Mouse (Mus musculus): ENCODE data around the gene Sptbn1. TPM values are rescaled to one million over a fixed set of nuclear protein-coding genes. Genes with fewer than 3 reads are reported as not detected.

The Sptbn1 gene
- polyA plus RNA-seq, 1 experiment from 2014 or later, result 75.6 TPM

DNA sequence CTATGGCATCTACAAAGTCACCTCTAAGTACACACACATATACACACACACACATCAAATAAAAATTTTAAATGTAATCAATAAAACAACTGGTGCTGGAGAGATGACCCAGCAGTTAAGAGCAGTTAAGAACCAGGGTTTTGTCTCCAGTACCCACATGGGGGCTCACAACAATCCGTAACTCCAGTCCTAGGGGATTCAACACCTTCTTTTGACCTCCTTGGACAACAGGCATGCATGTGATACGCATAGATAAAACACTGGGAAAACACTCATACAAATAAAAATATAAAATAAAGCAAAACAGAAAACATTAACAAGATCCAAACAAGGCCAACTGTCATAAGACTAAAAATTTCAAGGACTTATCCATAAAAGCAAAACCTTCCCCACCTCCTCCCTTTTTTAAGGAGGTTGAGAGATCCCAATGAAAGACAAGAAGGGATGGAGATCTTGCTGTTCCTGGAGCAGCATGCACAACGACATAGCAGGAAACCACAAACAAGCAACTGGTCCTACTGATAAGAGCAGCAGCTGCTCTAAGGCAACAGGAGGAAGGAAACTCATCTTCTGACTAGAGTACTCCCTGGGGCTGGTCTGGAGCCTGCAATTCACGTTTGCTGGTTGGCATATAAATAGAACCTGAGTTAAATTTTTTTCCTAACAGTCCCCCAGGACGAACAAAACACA, 102.0 kb downstream of the Sptbn1 start:
- 45% methylated on average over 5 of the region's 5 CpGs for WGBS
- H3K4me3 ChIP-seq (replicated peaks), result no peak overlapping the region
- 0 out of 2 replicates have a peak overlapping the region, but pooled peaks have one; percentile 13 for H3K27ac ChIP-seq
- no peaks in the 10 kb centered on the region for H3K27me3 ChIP-seq
- peaks cover 12% of the 10 kb centered on the region for H3K4me1 ChIP-seq (replicated peaks)
- ATAC-seq (ENCODE audit: insufficient number of reproducible peaks, insufficient read depth, low FRiP score, low TSS enrichment, low read depth), result no peak
- H3K9ac ChIP-seq (replicated peaks), result no peak overlapping the region
- H3K4me2 ChIP-seq, result no peak overlapping the region
- H3K9me3 ChIP-seq, result no peaks in the 10 kb centered on the region
- H3K36me3 ChIP-seq, result no peaks in the 10 kb centered on the region

DNA sequence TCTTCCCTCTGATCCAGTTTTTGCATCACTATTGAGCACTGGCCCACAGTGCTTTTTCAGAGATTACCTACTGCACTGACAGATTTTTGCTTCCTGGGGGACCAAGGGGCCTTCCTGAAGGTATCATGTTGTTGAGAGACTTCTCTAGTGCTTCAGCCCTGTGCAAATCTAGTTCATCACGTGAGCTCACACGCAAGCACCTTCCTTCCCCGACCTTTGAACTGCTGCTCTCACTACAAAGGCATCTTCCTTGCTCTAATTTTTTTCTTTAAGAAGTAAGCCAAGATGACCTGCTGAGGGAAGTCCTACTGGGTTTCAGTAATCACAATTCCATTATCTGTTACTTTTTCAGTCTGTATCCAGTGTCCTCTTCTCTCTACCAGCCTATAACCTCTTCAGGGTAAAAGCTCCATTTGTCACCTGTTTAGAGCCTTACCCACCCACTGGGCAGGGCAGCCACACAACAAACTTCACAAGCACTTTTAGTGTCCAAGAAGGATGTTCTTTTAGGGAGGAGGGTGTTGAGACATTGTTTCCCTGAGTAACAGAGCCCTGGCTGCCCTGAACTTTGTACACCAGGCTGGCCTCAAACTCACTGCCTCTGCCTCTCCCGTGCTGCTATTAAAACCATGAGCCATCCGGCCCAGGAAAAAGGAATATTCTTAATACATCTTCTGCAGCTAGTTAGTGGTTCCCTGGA, 103.3 kb downstream of the Sptbn1 start:
- no peaks in the 10 kb centered on the region for H3K9me3 ChIP-seq
- no peaks in the 10 kb centered on the region for H3K27me3 ChIP-seq
- H3K27ac ChIP-seq, result no peak overlapping the region
- no peaks in the 10 kb centered on the region for H3K36me3 ChIP-seq
- H3K4me3 ChIP-seq (replicated peaks), result no peak overlapping the region
- 68% methylated on average over 5 of the region's 5 CpGs for WGBS
- H3K4me1 ChIP-seq (replicated peaks), result peaks cover 12% of the 10 kb centered on the region
- no peak overlapping the region for H3K9ac ChIP-seq (replicated peaks)
- ATAC-seq (ENCODE audit: insufficient number of reproducible peaks, insufficient read depth, low FRiP score, low TSS enrichment, low read depth), result no peak
- no peak overlapping the region for H3K4me2 ChIP-seq

DNA sequence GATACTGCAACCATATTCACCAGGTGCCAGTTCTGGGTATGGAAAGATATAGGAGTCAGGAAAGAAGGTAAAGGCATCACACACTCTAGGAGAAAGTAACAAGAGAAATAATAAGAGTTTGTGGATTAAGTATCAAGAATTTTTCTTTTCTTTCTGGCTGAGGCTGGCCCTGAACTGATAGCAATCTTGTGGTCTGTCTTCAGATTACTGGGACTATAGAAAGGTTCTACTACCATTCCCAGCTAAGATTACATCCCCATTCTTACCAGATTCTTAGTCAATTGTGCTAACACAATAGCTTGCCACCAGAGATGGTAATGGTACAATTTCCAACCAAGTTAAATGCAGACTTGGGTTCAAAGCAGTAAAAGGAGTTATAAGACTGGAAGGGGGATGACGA, 104.1 kb downstream of the Sptbn1 start:
- Histone ChIP-seq H3K9me3 (no peaks in the 10 kb centered on the region), H3K27me3 (no peaks in the 10 kb centered on the region), H3K36me3 (no peaks in the 10 kb centered on the region), H3K9ac (replicated peaks) (no peak overlapping the region), H3K4me1 (replicated peaks) (peaks cover 12% of the 10 kb centered on the region), H3K4me2 (no peak overlapping the region), H3K4me3 (replicated peaks) (no peak overlapping the region), H3K27ac (no peak overlapping the region)
- 81% methylated on average over 1 of the region's 1 CpGs for WGBS
- no peak for ATAC-seq (ENCODE audit: insufficient number of reproducible peaks, insufficient read depth, low FRiP score, low TSS enrichment, low read depth)

DNA sequence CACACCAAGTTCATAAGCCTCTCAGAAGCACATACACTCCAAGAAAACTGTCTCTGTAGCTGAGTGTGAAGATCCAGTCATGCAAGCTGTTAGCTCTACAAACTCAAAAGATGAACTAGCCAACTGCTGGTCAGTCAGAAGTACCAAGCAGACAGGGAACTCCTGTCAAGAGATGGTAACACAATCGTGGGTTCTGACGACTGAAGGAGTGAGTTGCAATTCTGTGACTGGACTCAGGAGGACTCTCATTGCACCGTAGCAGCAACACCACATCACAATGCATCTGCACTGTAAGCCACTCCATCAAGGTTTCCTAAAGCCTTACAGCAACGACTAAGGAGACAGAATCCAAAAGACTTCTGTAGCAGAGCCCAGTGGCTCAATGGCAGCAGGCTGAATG, 104.9 kb downstream of the Sptbn1 start:
- H3K27me3 ChIP-seq, result no peaks in the 10 kb centered on the region
- H3K9ac ChIP-seq (replicated peaks), result no peak overlapping the region
- no peaks in the 10 kb centered on the region for H3K9me3 ChIP-seq
- peaks cover 12% of the 10 kb centered on the region for H3K4me1 ChIP-seq (replicated peaks)
- no peak overlapping the region for H3K27ac ChIP-seq
- WGBS, result 84% methylated on average over 4 of the region's 4 CpGs
- H3K4me2 ChIP-seq, result no peak overlapping the region
- no peak overlapping the region for H3K4me3 ChIP-seq (replicated peaks)
- ATAC-seq (ENCODE audit: insufficient number of reproducible peaks, insufficient read depth, low FRiP score, low TSS enrichment, low read depth), result no peak
- H3K36me3 ChIP-seq, result peaks cover 4% of the 10 kb centered on the region; the same call in 1 of the 2 replicates

DNA sequence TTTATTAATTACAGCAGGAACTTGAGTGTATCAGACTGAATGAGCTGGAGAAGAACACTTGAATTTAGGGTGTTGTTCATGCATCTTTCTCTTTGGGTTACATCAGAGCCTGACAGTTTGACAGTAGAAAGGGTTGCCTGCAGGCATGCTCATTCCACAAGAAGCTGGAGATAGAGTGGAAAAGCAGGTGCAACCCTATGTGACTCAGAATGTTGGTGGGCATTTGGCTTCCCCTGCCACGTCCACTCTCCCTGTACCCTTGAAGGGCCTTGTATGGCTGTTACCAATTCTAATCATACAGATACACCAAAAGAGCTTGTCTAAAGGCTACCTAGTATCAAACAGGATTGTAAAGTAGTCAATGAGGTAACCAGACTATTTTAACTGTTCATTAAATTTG, 106.2 kb downstream of the Sptbn1 start:
- H3K27me3 ChIP-seq, result no peaks in the 10 kb centered on the region
- no peaks in the 10 kb centered on the region for H3K9me3 ChIP-seq
- H3K9ac ChIP-seq (replicated peaks), result no peak overlapping the region
- 75% methylated on average over 1 of the region's 1 CpGs for WGBS
- no peak for ATAC-seq (ENCODE audit: insufficient number of reproducible peaks, insufficient read depth, low FRiP score, low TSS enrichment, low read depth)
- H3K36me3 ChIP-seq, result peaks cover 6% of the 10 kb centered on the region; the same call in 1 of the 2 replicates
- H3K4me3 ChIP-seq (replicated peaks), result no peak overlapping the region
- H3K27ac ChIP-seq, result no peak overlapping the region
- H3K4me2 ChIP-seq, result no peak overlapping the region
- peaks cover 7% of the 10 kb centered on the region for H3K4me1 ChIP-seq (replicated peaks)

DNA sequence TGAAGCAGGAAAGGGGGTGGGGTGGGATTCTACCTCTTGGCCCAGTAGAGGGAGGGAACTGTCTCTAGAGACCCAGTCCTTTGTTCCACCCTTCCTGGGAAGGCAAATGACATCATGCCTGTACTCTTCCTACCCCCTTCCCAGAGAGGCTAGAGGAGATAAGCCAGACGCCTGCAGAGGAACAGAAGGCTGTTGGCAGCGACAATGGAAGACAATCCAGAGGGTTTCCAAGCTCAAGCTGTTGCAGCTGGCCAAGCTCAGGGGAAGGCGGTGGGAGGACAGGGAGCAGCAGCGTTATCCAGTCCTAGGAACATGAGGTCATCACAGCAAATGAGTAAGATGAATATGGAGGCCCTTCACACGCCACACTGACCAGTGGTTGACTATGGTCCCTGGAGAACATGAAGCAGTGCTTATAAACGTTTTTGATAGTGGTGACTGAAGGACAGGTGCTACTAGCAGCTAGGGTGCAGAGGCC, 106.8 kb downstream of the Sptbn1 start:
- Histone ChIP-seq H3K4me3 (replicated peaks) (no peak overlapping the region), H3K4me2 (no peak overlapping the region), H3K9ac (replicated peaks) (no peak overlapping the region), H3K27ac (no peak overlapping the region), H3K36me3 (peaks cover 6% of the 10 kb centered on the region; the same call in 1 of the 2 replicates), H3K9me3 (no peaks in the 10 kb centered on the region), H3K27me3 (no peaks in the 10 kb centered on the region), H3K4me1 (replicated peaks) (peaks cover 1% of the 10 kb centered on the region)
- ATAC-seq (ENCODE audit: insufficient number of reproducible peaks, insufficient read depth, low FRiP score, low TSS enrichment, low read depth), result 0 out of 2 replicates have a peak, but pooled peaks have one; percentile 43
- 46% methylated on average over 6 of the region's 6 CpGs for WGBS

DNA sequence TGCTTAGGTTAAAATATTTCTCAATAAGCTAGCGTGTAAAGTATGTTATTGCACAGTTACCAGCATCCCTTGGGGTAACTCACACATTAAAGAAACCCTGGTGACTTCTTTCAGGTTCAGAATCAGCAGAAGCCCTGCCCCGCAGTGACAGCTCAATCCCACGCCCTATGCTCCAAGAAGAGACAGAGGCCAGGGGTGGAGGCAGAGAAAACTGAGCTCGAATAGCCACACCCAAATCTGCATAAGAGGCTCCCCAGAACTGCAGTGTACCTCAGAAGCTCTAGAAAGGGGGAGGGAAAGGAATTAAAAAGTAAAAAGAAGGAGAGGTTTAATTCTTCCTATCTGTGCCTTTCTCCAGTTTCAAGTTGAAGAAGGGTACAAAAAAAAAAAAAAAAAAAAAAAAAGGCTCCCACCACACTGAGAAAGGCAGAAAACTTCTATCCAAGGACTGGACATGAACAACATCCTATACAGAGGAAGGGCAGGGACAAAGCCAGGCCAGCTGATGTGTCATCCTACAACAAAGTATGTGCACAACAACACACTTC, 107.3 kb downstream of the Sptbn1 start:
- H3K4me1 ChIP-seq (replicated peaks), result no peaks in the 10 kb centered on the region
- ATAC-seq (ENCODE audit: insufficient number of reproducible peaks, insufficient read depth, low FRiP score, low TSS enrichment, low read depth), result no peak
- no peaks in the 10 kb centered on the region for H3K27me3 ChIP-seq
- H3K9me3 ChIP-seq, result no peaks in the 10 kb centered on the region
- peaks cover 6% of the 10 kb centered on the region; the same call in 1 of the 2 replicates for H3K36me3 ChIP-seq
- H3K4me3 ChIP-seq (replicated peaks), result no peak overlapping the region
- H3K9ac ChIP-seq (replicated peaks), result no peak overlapping the region
- H3K27ac ChIP-seq, result no peak overlapping the region
- no peak overlapping the region for H3K4me2 ChIP-seq
- WGBS, result 78% methylated on average over 4 of the region's 4 CpGs

DNA sequence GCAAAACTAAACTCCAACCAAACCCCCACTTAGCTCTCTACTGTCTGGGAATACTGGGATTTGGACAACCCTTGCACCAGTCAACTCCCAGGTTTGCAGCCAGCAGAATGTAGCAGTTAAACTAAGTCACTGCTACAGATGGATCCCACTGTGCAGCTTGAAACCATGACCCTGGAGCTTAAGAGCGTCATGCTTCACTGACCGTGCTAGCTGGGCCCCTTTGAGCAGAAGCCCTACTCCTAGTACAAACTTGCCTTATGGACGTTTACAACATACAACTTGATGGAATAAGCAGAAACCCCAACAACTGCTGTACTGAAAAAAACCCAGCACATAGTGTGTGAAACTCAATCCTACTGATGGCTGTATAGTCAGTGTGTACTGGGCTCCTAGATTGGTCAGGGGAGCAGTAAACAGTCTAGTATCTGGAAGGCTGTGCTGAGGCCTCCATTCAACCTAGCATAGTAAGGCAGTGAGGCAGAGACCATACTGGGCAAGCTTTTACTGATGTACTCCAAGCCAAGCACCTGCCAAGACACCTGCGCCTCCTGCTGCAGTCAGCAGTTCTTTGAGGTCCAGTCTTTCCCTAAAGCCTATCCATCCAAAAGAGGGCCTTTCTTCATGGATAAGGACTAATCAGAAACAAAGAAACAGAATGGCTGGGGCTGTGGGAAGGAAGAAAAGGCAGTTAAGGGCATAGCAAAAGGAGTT, 108.3 kb downstream of the Sptbn1 start:
- H3K4me1 ChIP-seq (replicated peaks), result no peaks in the 10 kb centered on the region
- H3K27ac ChIP-seq, result no peak overlapping the region
- H3K9ac ChIP-seq (replicated peaks), result no peak overlapping the region
- H3K9me3 ChIP-seq, result no peaks in the 10 kb centered on the region
- peak; percentile 49; the same call in 1 of the 2 replicates for ATAC-seq (ENCODE audit: insufficient number of reproducible peaks, insufficient read depth, low FRiP score, low TSS enrichment, low read depth)
- H3K4me2 ChIP-seq, result no peak overlapping the region
- no peaks in the 10 kb centered on the region for H3K27me3 ChIP-seq
- H3K36me3 ChIP-seq, result peaks cover 6% of the 10 kb centered on the region; the same call in 1 of the 2 replicates
- 84% methylated on average over 4 of the region's 4 CpGs for WGBS
- no peak overlapping the region for H3K4me3 ChIP-seq (replicated peaks)

DNA sequence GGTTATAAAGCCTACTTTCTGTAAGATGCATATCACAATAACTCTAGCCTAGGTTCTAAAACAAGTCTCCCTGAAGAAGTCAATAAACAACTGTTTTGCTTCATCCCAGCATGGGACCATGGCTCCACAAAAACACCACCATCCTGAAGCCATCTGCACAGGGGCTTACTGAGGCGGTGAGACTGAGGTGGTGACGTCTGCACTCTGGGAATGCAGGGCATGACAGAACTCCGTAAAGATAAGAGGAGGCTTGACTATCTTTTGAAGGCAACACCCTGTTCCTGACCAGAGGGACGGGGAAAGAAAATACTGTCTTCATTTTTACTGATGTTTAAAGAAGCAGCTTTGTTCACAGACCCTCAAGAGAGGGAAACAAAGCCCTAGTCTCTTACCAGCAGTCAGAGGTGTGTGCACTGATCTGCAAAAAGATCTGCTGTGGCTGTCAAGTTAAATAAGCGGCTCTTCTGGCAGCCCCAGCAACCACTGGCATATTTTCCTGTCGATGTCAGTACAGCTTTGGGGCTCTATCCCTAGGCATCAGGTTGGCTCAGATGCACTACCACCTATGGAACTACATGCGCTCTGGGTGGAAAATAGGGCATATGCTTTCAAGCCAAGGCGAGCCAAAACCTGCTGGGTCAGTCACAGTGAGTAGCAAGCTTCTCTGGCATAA, 109.8 kb downstream of the Sptbn1 start:
- Histone ChIP-seq H3K27ac (no peak overlapping the region), H3K9ac (replicated peaks) (no peak overlapping the region), H3K4me3 (replicated peaks) (no peak overlapping the region), H3K36me3 (peaks cover 17% of the 10 kb centered on the region), H3K9me3 (no peaks in the 10 kb centered on the region), H3K4me1 (replicated peaks) (peaks cover 7% of the 10 kb centered on the region; the same call in 1 of the 2 replicates), H3K27me3 (no peaks in the 10 kb centered on the region), H3K4me2 (no peak overlapping the region)
- ATAC-seq (ENCODE audit: insufficient number of reproducible peaks, insufficient read depth, low FRiP score, low TSS enrichment, low read depth), result no peak
- 65% methylated on average over 8 of the region's 8 CpGs for WGBS

DNA sequence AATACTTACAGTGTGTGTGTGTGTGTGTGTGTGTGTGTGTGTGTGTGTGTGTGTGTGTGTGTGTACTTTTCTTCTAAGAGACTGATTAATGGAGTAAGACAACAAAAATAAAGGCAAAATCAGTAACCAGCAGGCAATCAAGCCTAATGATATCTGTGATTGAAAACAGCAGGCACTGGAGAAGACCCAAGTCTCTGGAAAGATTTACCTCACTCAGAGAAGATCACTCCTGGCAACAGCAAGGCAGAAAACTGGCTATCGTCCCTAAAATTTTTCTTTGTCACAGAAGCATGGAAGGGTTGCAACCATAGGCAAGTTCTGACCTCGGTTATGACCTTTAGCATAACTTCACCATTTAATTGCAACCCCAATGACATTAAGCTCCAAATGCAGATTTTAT, 112.1 kb downstream of the Sptbn1 start:
- peaks cover 38% of the 10 kb centered on the region for H3K36me3 ChIP-seq
- H3K9me3 ChIP-seq, result no peaks in the 10 kb centered on the region
- H3K4me3 ChIP-seq (replicated peaks), result no peak overlapping the region
- 78% methylated on average over 2 of the region's 2 CpGs for WGBS
- no peak overlapping the region for H3K27ac ChIP-seq
- no peak overlapping the region for H3K9ac ChIP-seq (replicated peaks)
- H3K27me3 ChIP-seq, result no peaks in the 10 kb centered on the region
- ATAC-seq (ENCODE audit: insufficient number of reproducible peaks, insufficient read depth, low FRiP score, low TSS enrichment, low read depth), result no peak
- no peak overlapping the region for H3K4me2 ChIP-seq
- H3K4me1 ChIP-seq (replicated peaks), result peaks cover 7% of the 10 kb centered on the region; the same call in 1 of the 2 replicates

Measured in limb, embryonic 12.5 days (tissue).